Mouse (Mus musculus) heart, embryonic 13.5 days (tissue): ENCODE results near the gene Ccdc63. TPM values are rescaled to one million over a fixed set of nuclear protein-coding genes. Genes with fewer than 3 reads are reported as not detected.

Experiments
- ATAC-seq: fragments of 200-750 bp; cut with Nextera tagmentation; 2 replicates; pipeline ENCODE4 v1.8.0; 2017; ENCODE audit warnings: moderate TSS enrichment; ENCODE audit not compliant: insufficient number of reproducible peaks, low FRiP score, low TSS enrichment; ENCODE audit errors: extremely low read depth
- H3K27ac ChIP-seq: fragments of 300-500 bp; sonication (generic); replicated peaks from 2 replicates; pipeline ENCODE4 v1.5.1; 2015; ENCODE audit warnings: moderate library complexity, mild to moderate bottlenecking, inconsistent platforms
- H3K27me3 ChIP-seq: fragments of 300-500 bp; sonication (generic); replicated peaks from 2 replicates; pipeline ENCODE4 v1.6.1; 2015; ENCODE audit warnings: mild to moderate bottlenecking, inconsistent platforms
- H3K36me3 ChIP-seq: fragments of 300-500 bp; sonication (generic); 2 replicates; pipeline ENCODE4 v1.6.1; 2015; ENCODE audit warnings: mild to moderate bottlenecking, inconsistent platforms
- H3K4me1 ChIP-seq: fragments of 300-500 bp; sonication (generic); 2 replicates; pipeline ENCODE4 v1.6.1; 2015; ENCODE audit warnings: inconsistent platforms
- H3K4me2 ChIP-seq: fragments of 300-500 bp; sonication (generic); 2 replicates; pipeline ENCODE4 v1.6.1; 2015; ENCODE audit warnings: inconsistent platforms, mild to moderate bottlenecking, moderate library complexity
- H3K4me3 ChIP-seq: fragments of 300-500 bp; sonication (generic); 2 replicates; pipeline ENCODE4 v1.5.1; 2015; ENCODE audit warnings: moderate library complexity, mild to moderate bottlenecking, inconsistent platforms
- H3K9ac ChIP-seq: fragments of 300-500 bp; sonication (generic); 2 replicates; pipeline ENCODE4 v1.6.1; 2015; ENCODE audit warnings: inconsistent platforms, mild to moderate bottlenecking, moderate library complexity
- H3K9me3 ChIP-seq: fragments of 300-500 bp; sonication (generic); 2 replicates; pipeline ENCODE4 v1.6.1; 2016; ENCODE audit warnings: inconsistent platforms
- WGBS: fragments of 180-500 bp; shearing (Covaris S2); methylation state at CpG from one replicate; pipeline ENCODE4 v1.1.7; 2015; ENCODE audit warnings: mixed read lengths; 5-methylcytosine and 5-hydroxymethylcytosine counted together
- polyA plus RNA-seq: library from polyadenylated mRNA; unstranded; fragments of >200 nt; fragmentation: Nextera tagmentation; extraction: Ambion mirVana; gene quantifications from 2 replicates; pipeline ENCODE4 v1.2.1, GENCODE M21; 2015

Gene Ccdc63
- polyA plus RNA-seq, 1 experiment from 2014 or later, result not detected

DNA sequence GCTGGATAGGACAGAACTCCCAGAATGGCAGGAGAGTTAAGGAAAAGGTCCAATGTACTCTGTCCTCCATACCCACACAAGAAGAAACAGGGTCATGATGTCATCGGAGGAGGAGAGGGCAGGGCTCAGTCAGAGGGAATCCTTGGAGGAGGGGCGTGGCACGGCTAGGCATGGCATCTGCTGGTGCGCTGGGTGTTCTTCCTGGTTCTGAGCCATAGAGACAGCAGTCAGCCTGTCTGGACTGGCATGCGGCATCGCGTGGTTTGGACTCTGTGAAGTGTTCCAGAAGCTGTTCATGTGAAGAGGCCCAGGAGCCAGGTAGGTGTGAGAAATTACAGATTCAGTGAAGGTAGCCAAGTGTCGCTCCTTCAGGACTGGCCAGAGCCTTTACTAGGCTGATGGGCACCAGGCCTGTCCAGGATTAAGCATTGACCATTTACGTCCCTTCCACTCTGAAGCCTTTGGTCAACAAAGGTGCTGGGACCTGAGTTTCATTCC is 25.3 kb downstream of the Ccdc63 start:
- WGBS, result 86% methylated on average over 9 of the region's 9 CpGs
- no peak overlapping the region for H3K9ac ChIP-seq
- no peak overlapping the region for H3K27ac ChIP-seq
- H3K4me2 ChIP-seq, result no peak overlapping the region
- no peaks in the 10 kb centered on the region for H3K9me3 ChIP-seq
- no peaks in the 10 kb centered on the region for H3K36me3 ChIP-seq
- no peaks in the 10 kb centered on the region for H3K4me1 ChIP-seq
- no peak overlapping the region for H3K4me3 ChIP-seq
- no peak for ATAC-seq
- H3K27me3 ChIP-seq, result no peaks in the 10 kb centered on the region

DNA sequence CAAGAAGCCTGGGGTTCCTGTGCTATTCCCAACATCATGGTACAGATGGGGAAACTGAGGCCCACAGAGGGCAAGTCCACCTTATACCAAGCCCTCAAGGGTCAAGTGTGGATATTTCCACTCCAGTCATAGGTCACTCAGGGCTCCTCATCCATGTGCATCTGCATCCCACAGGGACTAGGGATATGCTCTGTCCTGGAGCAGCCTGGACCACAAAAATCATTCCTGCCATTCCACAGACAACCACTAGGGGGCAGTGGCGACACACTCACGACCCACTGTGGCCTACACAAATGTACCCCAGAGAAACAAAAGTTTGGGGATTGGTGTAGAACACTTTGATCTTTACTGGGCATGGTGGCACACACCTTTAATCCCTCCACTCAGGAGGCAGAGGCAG is 26.4 kb downstream of the Ccdc63 start:
- no peaks in the 10 kb centered on the region for H3K9me3 ChIP-seq
- H3K9ac ChIP-seq, result no peak overlapping the region
- H3K4me1 ChIP-seq, result peaks cover 3% of the 10 kb centered on the region
- H3K36me3 ChIP-seq, result no peaks in the 10 kb centered on the region
- no peak for ATAC-seq
- no peaks in the 10 kb centered on the region for H3K27me3 ChIP-seq
- H3K4me2 ChIP-seq, result no peak overlapping the region
- no peak overlapping the region for H3K4me3 ChIP-seq
- WGBS, result 0% methylated on average over 2 of the region's 2 CpGs
- H3K27ac ChIP-seq, result no peak overlapping the region

DNA sequence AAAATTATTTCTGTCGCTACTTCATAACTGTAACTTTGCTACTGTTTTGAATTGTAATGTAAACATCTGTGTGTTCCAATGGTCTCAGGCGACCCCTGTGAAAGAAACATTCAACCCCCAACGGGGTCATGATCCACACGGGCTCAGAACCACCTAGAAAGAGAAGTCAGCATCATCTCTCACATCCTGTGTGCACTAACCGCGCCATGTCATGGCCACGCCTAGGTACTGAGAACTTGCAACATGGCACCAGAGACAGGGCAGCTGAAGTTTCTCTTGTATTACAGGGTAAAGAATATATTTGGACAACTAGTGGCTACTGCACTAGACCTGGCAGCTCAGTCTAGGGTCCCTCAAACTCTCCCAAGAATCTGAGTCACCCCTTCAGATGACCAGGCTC is 27.2 kb downstream of the Ccdc63 start:
- no peak for ATAC-seq
- H3K27ac ChIP-seq, result no peak overlapping the region
- H3K4me3 ChIP-seq, result no peak overlapping the region
- H3K4me1 ChIP-seq, result peaks cover 6% of the 10 kb centered on the region
- 73% methylated on average over 7 of the region's 7 CpGs for WGBS
- no peak overlapping the region for H3K9ac ChIP-seq
- H3K4me2 ChIP-seq, result no peak overlapping the region
- H3K27me3 ChIP-seq, result no peaks in the 10 kb centered on the region
- H3K36me3 ChIP-seq, result no peaks in the 10 kb centered on the region
- no peaks in the 10 kb centered on the region for H3K9me3 ChIP-seq

- H3K9me3 ChIP-seq, result no peaks in the 10 kb centered on the region
- H3K4me2 ChIP-seq, result no peak overlapping the region
- H3K9ac ChIP-seq, result no peak overlapping the region
- H3K4me3 ChIP-seq, result no peak overlapping the region
- peak overlapping the region; percentile 55 for H3K27ac ChIP-seq
- H3K27me3 ChIP-seq, result no peaks in the 10 kb centered on the region
- peaks cover 16% of the 10 kb centered on the region for H3K4me1 ChIP-seq
- 34% methylated on average over 4 of the region's 4 CpGs for WGBS
- H3K36me3 ChIP-seq, result peaks cover 13% of the 10 kb centered on the region
- no peak for ATAC-seq
Measured at GRCm38 (mm10) chr5:122111933-122112248, 28.7 kb downstream of the Ccdc63 start.

GRCm38 (mm10) chr5:122111091-122111932 is 29.3 kb downstream of the Ccdc63 start:
- Histone ChIP-seq H3K9ac (no peak overlapping the region), H3K9me3 (no peaks in the 10 kb centered on the region), H3K4me3 (no peak overlapping the region), H3K4me2 (peak overlapping the region; percentile 18; the same call in 1 of the 2 replicates), H3K27ac (peak overlapping the region; percentile 55), H3K27me3 (no peaks in the 10 kb centered on the region), H3K36me3 (peaks cover 19% of the 10 kb centered on the region), H3K4me1 (peaks cover 21% of the 10 kb centered on the region)
- WGBS, result 52% methylated on average over 26 of the region's 26 CpGs
- ATAC-seq, result no peak

DNA sequence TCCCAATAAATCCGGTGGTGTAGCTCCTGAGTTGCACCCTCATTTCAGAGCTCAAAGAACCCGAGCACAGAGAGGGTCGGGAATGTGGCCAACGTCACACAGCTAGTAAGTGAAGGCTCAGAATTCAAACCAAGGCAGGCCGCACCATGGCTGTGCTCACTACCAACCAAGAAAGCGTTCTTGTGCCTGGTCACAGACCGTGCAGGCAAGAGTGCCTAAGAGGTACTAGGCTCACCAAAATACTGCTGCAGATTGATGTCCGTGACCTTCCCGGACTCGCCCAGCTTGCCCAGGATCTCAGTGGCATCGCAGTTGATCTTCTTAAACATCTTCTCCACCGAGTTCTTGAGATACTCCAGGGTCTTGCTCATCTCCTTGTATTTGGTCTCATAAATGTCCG is 30.0 kb downstream of the Ccdc63 start:
- ATAC-seq, result no peak
- H3K9me3 ChIP-seq, result no peaks in the 10 kb centered on the region
- WGBS, result 72% methylated on average over 13 of the region's 13 CpGs

DNA sequence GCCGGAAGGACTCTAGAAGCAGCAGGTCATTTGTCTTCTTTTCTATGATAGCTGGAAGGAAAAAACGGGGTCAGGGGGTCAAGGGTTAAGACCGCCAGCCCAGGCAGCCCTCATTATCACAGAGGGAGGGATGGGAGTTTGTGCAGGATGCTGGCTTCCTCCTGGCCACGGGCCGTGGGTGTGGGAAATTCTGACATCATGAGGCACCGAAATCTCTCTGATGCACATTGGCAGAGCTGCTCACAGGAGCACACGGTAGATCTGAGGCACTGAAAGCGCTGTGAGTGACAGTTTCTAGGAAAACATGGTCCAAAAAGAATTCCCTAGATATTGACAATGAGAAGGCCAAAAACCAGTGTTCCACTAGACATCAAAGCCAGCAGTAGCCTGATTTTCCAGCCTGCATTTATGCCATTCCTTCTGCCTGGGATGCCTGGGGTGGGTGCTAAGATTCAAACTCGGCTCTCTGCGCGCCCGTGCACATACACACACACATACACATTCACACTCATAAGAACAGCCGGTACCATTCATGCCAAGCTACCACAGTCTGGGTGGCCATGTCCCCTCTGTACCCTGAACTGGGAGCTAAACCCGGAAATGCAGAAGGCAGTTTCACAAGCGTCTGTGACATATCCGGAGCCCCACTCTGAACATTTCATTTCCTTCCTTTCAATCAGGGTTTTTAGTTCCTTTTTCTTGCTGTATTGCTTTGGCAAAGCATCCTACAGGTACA is 31.1 kb downstream of the Ccdc63 start:
- peak; percentile 22; the same call in 1 of the 2 replicates for ATAC-seq
- Histone ChIP-seq H3K9ac (peak overlapping the region; percentile 33; the same call in 1 of the 2 replicates), H3K9me3 (no peaks in the 10 kb centered on the region), H3K4me1 (peaks cover 25% of the 10 kb centered on the region), H3K27me3 (no peaks in the 10 kb centered on the region), H3K4me2 (peak overlapping the region; percentile 20; the same call in 1 of the 2 replicates), H3K27ac (peak overlapping the region; percentile 76), H3K36me3 (peaks cover 37% of the 10 kb centered on the region), H3K4me3 (no peak overlapping the region)
- WGBS, result 30% methylated on average over 16 of the region's 16 CpGs

More for the DNA sequence above, 30.0 kb downstream of the Ccdc63 start:
- no peaks in the 10 kb centered on the region for H3K27me3 ChIP-seq
- H3K27ac ChIP-seq, result peak overlapping the region; percentile 55; the same call in 1 of the 2 replicates
- no peak overlapping the region for H3K4me2 ChIP-seq
- H3K4me1 ChIP-seq, result peaks cover 25% of the 10 kb centered on the region
- H3K9ac ChIP-seq, result no peak overlapping the region
- H3K4me3 ChIP-seq, result no peak overlapping the region
- H3K36me3 ChIP-seq, result peaks cover 26% of the 10 kb centered on the region

GRCm38 (mm10) chr5:122108104-122108503 is 32.5 kb downstream of the Ccdc63 start:
- peaks cover 25% of the 10 kb centered on the region for H3K4me1 ChIP-seq
- peak overlapping the region; percentile 57 for H3K4me3 ChIP-seq
- peaks cover 51% of the 10 kb centered on the region for H3K36me3 ChIP-seq
- no peak for ATAC-seq
- H3K9ac ChIP-seq, result peak overlapping the region; percentile 96
- H3K27me3 ChIP-seq, result peaks cover 6% of the 10 kb centered on the region; the same call in 1 of the 2 replicates
- 49% methylated on average over 6 of the region's 6 CpGs for WGBS
- no peaks in the 10 kb centered on the region for H3K9me3 ChIP-seq
- peak overlapping the region; percentile 75 for H3K4me2 ChIP-seq
- peak overlapping the region; percentile 99 for H3K27ac ChIP-seq

DNA sequence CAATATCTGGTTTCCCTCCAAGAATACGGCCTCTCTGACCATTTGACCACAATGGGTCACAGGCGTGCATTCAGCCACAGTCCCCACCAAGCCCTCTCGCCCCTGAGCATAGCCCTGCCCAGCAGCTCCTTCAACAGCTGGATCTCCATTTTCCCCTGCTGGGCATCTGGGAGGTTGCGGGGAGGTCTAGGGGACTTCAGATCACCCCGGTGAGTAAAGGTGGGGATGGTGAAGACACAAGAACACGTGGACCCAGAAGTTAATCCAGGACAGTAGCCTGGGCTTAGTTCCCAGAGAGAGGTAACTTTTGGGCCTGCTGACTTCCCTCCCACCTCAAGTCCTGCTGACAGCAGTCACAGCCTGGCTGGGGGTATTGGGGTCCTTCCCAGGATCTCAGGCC is 34.4 kb downstream of the Ccdc63 start:
- peak overlapping the region; percentile 75 for H3K4me2 ChIP-seq
- WGBS, result 65% methylated on average over 6 of the region's 6 CpGs
- peaks cover 61% of the 10 kb centered on the region for H3K36me3 ChIP-seq

GRCm38 (mm10) chr5:122104981-122105380 is 35.6 kb downstream of the Ccdc63 start:
- peak overlapping the region; percentile 75 for H3K4me2 ChIP-seq

More for the DNA sequence above, 34.4 kb downstream of the Ccdc63 start:
- ATAC-seq, result no peak
- Histone ChIP-seq H3K9ac (peak overlapping the region; percentile 96), H3K9me3 (no peaks in the 10 kb centered on the region), H3K4me3 (peak overlapping the region; percentile 57), H3K27me3 (peaks cover 22% of the 10 kb centered on the region), H3K4me1 (peaks cover 25% of the 10 kb centered on the region), H3K27ac (peak overlapping the region; percentile 99)

GRCm38 (mm10) chr5:122104201-122104600 is 36.4 kb downstream of the Ccdc63 start:
- H3K4me1 ChIP-seq, result peaks cover 27% of the 10 kb centered on the region
- peak overlapping the region; percentile 57 for H3K4me3 ChIP-seq
- no peaks in the 10 kb centered on the region for H3K9me3 ChIP-seq
- WGBS, result 15% methylated on average over 2 of the region's 2 CpGs
- H3K9ac ChIP-seq, result peak overlapping the region; percentile 96
- peaks cover 34% of the 10 kb centered on the region for H3K27me3 ChIP-seq
- no peak for ATAC-seq
- peak overlapping the region; percentile 75 for H3K4me2 ChIP-seq
- H3K36me3 ChIP-seq, result peaks cover 61% of the 10 kb centered on the region
- peak overlapping the region; percentile 99 for H3K27ac ChIP-seq

More at GRCm38 (mm10) chr5:122104981-122105380, 35.6 kb downstream of the Ccdc63 start:
- Histone ChIP-seq H3K27ac (peak overlapping the region; percentile 99), H3K9me3 (no peaks in the 10 kb centered on the region), H3K4me1 (peaks cover 28% of the 10 kb centered on the region), H3K4me3 (peak overlapping the region; percentile 57), H3K36me3 (peaks cover 61% of the 10 kb centered on the region), H3K9ac (peak overlapping the region; percentile 96), H3K27me3 (peaks cover 32% of the 10 kb centered on the region)
- 54% methylated on average over 9 of the region's 9 CpGs for WGBS
- no peak for ATAC-seq
